Mouse (Mus musculus) urinary bladder, adult 2 months (tissue): ENCODE measurements around the gene Stac2. TPM values are rescaled to one million over a fixed set of nuclear protein-coding genes. Genes with fewer than 3 reads are reported as not detected.

Experiments
- DNase-seq: peaks from one replicate; pipeline ENCODE4 v3.0.0; 2022; ENCODE audit warnings: low spot score
- polyA plus RNA-seq: library from polyadenylated mRNA; depleted of rRNA; stranded (reverse); fragments of >200 nt; gene quantifications from 2 replicates; pipeline ENCODE4 v1.2.3, GENCODE M21; 2012; rRNA removed

The Stac2 gene
- 0.14 and 0.41 TPM in 2 replicates for polyA plus RNA-seq

DNA sequence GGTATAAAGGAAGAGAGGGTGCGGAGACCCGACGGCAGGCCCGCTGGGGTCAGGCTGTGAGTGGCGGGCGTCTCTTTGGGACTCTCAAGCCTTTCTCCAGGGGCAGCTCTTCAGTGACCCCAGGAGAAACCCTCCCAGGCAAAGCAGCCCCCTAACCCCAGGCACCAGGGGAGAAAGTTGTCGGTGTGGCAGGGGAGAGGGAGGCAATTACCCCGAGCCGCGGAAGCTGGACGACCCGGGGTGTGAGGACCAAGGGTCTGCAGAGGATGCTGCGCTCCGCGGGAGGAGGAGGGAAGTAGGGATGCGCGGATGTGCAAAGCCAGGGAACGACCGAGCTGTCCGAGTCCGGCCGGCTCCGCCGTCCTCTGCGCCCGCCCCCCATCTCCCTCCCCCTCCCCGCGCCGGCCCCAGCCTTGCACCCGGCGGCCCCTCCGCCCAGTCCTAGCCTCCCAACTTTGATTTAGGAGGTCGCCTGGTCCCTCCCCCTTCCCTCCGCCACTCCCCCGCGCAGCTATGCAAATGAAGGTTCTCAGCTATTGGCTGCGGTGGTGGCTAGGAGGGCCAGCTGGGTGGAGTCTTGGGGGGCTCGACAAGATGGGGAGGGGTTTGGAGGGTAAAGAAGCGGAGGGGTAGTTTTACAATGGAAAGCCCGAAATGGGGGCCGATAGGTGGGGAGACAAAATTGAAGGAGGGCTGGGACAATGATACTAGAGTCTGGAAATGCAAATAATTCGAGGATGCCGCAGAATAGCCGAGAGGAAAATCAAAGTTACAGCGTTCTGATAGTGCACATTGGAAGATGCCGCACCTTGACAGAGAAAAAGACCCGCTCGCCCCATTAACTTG is at the start of gene Stac2:
Gene Stac2 (minus strand): TSS at position 474 of the 846 bp plus-strand sequence.
- no peak for DNase-seq

DNA sequence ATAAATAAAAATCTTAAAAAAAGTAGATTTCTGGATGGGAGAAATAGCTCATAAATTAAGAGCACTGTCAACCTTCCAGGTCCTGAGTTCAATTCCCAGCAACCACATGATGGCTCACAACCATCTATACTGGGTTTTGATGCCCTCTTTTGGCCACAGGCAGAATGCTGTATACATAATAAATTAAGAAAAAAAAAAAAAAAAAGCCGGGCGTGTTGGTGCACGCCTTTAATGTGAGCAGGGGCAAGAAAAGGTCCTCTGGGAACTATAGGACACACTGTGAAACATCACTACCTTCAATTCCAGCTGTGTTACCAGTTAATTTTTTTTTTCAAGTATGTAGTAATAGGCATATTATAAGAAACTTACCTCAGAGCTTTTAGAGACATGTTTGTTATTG is 48.1 kb upstream of the Stac2 start:
- DNase-seq, result no peak

DNA sequence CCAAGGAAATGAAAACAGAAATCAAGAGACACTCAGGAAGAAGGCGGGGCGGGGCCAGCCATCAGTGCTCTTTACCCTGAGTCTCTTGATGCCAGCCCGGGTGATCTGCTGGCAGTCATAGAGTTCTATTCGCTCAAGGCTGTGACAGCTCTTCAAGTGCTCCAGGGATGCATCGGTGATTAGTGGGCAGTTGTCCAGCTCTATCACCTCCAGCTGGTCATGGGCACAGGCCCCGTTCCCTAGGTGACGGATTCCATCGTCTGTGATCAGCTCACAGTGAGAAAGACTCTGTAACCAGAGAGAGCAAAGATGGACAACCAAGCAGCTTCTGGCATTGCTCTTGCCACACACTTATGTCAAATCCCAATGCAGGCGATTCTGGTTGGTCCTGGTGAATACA is 37.3 kb upstream of the Stac2 start:
- no peak for DNase-seq

DNA sequence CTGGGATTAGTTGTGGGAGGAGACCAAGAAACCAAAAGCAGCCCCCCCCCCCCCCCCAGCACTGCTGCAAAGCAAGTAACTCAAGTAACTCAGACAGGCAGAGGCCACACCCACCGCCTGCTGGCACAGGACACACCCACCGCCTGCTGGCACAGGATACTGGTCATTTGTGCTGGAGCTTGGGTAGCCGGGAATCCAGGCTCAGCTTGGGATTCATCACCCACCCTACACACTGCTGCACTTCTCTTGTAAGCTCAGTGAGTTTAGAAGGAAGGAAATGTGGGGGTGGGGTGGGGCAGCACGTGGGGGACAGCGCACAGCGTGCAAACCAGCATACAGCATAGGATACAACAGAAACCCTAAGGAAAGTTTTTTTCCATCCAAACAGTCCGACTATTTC is 35.0 kb upstream of the Stac2 start:
- no peak for DNase-seq

DNA sequence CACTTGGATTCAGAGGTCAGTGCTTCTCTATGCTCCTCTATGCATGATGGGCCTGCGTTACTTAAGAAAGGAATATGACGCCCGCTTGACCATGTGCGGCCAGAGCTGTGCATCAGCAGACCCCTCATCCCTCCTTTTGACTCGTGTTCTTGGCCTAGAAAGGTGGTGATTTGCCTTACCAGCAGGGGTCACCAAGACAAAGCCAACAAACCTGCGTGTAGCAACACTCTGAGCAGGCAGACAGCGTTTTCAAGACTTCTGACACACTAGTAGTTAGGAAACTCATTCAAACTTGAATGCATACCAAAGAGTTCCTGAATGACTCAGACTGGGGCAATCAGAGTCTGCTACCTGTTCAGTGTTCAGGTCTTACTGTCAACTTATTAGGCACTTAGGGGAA is 33.3 kb upstream of the Stac2 start:
- DNase-seq, result no peak

DNA sequence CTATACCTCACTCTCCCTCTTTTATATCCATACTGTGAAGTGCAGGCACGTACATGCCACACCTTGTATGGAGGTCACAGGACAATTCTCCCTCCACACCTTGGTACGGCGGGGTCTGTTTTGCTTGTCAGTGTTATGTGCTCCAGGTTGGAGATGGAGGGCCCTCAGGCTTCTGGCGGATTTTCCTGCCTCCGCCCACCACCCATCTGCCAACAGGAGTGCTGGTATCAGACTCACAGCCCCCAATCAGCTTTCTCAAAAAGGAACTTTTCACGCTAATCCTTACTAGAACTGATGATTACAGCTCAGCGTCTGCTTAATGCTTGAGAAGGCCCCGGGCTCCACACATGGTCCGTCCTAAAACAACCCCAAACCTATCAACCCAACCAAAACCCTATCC is 32.9 kb upstream of the Stac2 start:
- DNase-seq, result no peak

DNA sequence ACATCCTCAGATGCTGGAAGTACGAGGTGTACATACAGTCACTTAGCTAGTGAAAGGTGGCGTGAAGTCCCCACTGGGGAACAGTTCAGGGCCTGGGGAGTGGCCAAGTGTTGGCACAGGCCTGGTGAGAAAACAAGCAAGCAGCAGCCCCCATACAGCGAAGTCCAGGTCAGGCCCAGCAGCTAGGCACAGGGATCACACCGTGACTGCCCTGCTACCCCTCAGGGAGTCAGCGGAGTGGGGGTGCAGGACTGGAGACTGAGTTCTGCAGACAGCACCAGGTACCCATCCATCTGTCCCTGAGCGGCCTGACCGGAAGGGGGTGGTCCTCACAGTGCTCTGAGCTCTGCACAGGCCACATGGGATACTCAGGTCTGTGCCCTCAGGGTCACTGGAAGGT is 29.5 kb upstream of the Stac2 start:
- no peak for DNase-seq

DNA sequence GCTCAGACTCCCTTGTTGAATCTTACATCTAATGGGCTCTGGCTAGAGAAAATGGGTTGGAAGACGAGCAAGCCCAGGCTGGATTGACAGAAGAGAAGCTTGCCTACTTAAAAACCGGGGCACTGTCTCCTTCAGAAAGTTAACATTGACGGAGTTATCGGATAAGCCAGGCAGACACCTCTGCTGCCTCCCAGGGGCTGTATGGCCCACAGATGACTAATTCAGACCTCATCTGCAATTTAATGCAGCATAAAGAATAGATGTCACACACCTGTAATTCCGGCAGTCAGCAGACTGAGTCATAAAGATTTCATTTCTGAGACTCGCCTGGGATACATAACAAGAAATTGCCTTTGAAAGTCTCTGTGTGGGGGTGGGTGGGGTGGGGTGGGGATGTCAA is 27.2 kb upstream of the Stac2 start:
- DNase-seq, result no peak

DNA sequence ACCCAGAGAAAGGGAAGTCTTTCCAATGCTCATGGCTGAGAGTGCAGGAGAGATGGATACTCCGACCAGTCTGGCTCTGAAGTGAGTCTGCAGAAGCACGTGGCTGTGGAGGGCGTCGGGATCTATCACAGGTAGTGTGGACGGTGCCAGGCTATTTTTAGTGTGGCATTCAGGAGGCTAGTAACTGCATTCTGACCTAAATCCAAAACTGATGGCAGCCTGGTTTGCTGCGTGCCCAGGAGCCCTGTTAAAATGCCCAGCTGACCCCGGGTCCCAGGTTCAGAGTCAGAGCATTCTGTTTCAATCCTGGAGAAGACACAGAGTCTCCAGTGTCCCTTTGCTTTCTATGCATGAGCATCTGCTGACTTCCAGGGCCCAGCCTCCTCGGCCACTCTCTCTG is 23.8 kb upstream of the Stac2 start:
- no peak for DNase-seq

DNA sequence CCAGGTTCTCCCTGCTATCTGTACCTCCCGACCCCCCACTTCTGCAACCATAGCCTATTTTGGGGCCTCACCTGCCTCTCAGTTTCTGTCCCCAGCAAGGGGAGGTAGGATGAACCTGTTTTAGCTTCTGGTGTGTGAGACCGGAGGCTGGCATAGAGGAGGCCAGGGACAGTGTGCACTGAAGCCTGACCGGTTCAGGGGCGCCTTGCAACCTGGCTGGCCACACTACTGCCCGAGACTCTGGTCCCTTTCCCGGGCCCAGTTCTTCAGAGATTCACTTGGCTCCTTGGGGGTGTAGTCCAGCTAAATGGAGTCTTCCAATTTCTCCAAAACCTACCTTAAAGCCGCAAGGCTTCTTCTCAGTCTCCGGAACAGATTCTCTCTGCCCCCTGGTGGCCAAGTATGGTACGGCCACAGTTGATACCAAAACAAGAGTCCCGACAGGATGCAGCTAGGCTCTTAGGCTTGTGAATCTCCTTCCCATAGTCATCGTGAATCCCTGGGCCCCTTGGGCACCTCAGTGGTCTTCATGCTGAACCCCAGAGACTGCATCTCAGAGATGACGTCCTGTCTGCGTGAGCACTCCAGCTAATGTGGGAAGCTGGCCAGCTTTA is 22.0 kb upstream of the Stac2 start:
- peak; percentile 81 for DNase-seq

DNA sequence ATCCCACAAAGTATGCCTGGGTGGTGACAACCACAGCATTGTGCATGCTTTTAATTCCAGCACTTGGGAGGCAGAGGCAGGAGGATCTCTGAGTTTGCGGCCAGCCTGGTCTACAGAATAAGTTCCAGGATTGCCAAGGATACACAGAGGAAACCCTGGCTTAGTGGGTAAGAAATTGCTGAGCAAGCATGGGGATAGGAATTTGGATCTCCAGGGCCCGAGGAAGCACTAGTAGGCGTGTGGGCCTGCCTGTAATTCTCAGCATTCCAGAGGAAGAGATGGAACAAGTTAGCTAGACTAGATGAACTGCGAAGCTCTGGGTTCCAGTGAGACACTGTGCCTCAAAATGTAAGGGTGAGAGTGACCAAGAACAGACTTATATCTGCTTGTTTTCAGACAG is 20.2 kb upstream of the Stac2 start:
- DNase-seq, result no peak

DNA sequence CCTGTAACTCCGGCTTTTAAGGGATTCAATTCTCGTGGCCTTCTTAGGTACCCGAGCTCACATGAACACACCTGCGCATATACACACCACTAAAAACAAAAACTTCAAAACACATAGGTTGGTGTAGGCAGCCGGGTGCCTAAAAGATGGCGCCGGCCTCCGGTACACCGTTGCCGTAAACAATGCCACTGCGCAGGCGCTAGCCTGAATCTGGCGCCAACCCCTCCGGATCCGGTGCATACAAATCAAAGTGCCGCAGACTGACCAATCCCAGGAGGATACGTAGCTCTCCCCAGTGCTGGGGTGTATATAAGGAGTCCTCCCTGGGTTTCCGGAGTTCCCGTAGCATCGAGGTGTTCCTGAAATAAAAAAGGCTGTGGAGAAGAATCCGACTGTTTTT is 14.0 kb upstream of the Stac2 start:
- no peak for DNase-seq

DNA sequence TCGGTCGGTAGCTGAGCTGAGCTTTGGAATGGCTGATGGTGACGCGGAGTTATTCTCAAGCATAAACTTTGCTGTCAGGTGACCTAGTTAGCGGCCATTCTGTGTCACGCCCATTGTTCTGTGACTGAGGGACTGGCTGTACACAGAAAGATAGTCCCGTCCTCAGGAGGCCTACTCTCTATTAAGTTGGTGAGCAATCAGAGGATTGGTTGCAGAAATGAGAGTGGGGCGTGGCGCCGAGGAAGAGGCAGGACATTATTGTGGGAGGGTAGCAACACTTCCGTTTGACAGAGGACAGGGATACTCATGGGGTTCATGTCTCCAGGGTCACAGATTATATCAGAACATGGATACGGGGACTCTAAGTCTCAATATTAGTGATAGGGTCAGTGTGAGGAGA is 12.9 kb upstream of the Stac2 start:
- no peak for DNase-seq

DNA sequence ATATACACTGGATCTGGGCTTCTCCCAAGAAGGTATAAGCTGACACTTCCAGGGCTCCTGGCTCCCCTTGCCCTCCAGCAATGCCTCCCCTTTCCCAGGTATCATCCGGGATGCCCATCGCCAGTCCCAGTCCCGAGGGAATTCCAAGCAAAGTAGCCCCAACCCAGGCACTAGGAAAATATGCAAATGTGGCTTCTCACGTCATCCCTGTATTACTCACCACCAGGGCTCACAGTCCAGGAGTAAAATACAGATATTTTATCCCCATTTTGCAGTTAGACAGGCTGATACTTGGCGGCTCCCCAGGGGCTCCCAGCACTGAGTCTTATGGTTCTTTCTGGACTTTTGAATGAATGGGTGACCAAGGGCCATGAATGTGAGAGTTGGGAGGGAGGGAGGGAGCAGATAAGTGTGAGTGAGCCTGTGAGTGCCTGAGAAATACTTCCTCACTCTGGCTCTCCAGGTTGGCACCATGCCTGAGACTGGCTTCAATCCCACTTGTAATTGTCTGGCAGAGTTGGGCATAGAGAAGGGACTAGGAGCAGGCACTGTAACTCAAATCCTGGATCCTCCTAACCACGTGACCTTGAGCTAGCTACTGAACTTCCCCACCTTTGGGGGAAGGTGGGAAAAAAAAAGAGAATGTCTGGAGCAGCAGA is 8.8 kb upstream of the Stac2 start:
- DNase-seq, result no peak

DNA sequence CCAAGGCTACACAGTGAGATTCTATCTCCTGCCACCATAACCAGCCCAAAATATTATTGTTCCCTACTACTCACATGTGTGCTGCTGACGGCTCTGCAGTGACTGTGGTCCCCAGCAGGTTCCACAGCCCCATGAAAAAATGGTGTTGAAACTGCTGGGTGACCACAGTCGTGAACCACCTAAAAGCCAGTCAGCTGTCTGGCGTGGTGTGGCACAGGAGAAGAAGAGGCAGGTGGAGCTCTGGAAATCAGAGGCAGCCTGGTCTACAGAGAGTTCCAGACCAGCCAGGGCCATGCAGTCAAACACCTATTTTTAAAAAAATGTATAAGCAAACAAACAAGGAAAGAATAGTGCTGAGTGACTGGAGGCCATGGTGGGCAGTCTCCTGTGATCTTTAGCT is 8.2 kb upstream of the Stac2 start:
- DNase-seq, result no peak

DNA sequence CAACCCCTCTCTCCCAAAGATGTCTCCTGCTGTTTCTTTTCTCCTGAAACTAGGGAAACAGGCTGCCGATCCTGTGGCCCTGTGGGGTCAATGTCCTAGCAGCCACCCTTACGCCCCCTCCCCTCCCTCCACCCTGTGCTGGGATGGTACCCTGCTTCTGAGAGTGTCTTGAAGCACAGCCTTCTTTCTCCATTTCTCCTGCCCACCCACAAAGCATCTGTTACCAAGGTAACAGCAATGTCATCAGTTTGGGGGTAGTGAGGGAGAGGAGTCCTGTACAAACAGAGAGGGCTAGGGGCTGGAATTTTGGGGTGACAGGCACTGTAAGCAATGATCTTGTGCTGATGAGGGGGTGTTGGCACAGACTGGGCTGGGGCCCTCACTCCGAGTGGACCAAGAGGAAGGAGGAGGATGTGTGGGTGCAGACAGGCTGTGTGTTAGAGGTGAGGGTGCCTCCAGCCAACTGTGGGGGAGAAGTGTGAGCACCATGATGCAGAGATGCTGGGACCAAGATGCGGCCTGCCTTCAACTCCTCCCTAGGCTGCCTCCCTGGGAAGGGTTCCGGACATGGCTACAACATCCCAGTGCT is 6.9 kb upstream of the Stac2 start:
- DNase-seq, result no peak

DNA sequence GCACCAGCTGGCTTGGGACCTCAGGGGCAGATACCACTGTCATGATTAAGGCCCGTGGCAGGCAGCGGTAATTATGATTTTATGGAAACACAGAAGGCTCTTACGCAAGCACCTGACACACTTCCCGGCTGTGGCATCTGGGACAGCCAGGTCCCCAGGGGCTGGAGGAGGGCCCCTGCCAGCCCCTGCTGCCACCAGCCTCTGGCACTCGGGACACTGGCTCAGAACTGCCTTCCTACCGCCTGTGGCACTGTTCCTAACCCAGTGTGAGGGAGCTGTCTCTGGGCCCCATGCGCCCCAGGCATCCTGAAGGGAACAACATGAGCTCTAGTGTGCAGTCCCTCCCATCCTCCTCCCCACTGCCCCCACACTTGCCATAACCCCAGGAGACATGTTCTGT is 6.4 kb upstream of the Stac2 start:
- no peak for DNase-seq

DNA sequence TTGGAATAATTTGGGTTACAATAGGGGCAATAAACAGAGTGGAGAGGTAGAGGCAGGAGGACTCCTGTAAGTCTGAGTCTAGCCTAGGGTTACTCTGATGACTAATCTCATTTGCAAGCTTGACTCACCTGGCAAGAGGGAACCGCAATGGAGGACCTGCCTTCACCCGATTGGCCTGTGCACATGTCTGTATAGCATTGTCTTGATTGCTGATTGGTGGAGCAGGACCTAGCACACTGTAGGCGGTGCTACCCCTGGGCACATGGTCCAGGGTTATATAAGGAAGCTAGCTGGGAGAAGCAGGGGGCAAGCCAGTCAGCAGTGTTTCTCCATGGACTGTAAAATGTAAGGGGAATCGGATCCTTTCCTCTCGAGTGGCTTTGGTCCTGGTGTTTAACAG is 4.7 kb upstream of the Stac2 start:
- no peak for DNase-seq

DNA sequence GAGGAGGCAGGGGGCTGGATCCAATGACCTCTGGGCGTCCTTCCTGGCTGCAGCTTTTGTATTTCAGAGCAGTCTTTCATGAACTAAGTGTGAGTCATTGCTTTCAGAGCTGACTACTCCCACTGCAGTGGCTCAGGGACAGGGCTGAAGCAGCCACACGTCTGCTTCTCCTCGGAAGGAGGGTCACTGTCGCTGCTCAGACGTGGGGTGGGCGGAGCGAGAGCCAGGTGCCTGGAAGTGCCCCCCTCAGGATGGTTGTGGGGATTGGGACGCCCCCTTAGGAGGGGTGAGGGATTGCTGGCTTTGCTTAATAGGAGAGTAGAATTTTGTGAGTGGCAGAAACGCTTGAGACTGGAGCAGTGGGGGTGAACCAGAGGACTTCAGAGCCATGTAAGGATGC is 4.2 kb upstream of the Stac2 start:
- no peak for DNase-seq

DNA sequence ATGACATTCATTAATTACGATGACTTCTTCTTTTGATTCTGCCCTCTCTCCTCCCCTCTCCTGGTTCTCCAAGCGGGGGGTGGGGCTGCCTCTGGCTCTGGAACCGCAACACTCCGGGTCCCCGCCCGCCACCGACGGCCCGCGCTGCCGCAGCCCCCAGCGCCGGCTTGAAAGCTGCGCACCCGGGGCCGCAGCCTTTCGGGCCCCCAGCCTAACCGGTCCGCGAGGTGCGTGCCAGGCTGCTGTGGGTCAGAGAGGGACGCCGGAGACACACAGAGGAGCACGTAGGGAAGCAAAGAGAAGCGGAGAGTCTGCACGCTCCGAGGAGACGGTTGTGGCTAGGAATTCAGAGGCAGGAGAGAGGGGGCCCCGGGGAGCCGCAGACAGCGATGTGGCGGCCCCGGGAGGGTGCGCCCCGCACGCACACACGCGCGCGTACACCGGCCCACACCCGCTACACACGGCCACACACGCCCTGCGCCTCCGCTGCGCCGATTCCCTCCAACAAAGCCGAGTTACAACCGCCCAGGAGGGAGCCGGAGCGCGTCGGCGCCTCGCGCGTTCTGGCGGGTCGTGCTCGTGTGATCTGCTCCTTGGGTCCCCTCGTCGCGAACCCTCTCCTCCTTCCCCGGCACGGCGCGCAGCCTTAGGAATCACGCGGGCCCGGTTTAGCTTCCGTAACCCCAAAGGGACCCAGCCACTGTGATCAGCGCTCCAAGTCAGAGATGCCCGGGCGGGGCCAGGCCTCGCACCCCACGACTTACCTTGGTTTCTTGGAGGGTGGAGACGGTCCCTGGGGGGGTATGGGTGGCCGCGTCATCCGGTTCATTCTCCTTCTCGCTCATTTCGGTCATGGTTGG is 903 bp downstream of the Stac2 start:
- no peak for DNase-seq

DNA sequence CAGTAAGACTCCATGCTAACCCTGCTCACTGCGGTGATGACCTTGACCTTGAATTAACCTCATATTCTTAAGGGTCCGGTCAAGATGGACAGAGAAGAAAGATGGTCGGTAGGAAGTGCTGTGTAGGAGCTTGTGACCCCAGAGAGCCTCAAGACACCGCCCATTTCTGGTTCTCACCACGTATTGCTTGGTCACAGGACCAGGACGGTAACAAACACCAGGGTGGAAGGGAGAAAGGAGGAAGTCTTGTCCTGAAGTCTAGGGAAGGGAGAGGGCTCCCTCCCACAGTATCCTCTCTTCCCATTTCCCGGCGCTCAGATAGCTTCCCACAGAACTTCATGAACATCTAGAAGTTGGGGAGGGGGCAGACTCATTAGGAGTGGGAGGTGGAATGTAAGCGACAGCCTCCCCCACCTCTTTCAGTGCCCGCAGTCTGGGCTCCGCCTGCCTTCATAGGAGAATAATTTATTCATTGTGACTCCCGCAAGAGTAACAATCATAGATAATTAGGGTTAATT is 1.6 kb downstream of the Stac2 start:
- no peak for DNase-seq

DNA sequence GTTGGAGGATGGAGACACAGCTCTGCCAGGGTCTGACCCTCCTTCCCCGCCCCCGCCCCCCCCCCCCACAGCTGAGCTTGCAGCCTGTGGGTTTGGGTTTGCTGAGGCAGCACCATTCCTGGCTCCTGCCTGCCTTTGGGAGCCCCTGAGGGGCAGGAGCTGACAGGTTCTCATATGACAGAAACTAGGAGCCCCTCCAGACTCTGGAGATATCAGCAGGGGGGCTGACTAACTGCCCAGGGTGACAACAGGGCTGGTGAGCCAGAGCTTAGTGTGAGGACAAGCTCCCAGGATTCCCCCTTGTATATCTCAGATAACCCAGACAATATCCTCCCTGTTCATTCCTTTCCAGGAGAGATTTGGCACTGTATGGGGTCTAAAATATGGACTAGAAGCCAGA is 2.3 kb downstream of the Stac2 start:
- DNase-seq, result no peak
